Mouse (Mus musculus) intestine, embryonic 15.5 days (tissue): ENCODE measurements around the gene Ppp2r2c. TPM values are rescaled to one million over a fixed set of nuclear protein-coding genes. Genes with fewer than 3 reads are reported as not detected.

Experiments used
- ATAC-seq: fragments of 200-750 bp; cut with Nextera tagmentation; 2 replicates; pipeline ENCODE4 v1.8.0; 2017; ENCODE audit warnings: moderate TSS enrichment, moderate library complexity
- H3K27ac ChIP-seq: fragments of 300-500 bp; sonication (generic); 2 replicates; pipeline ENCODE4 v1.5.1; 2015; ENCODE audit warnings: mild to moderate bottlenecking, inconsistent platforms
- H3K27me3 ChIP-seq: fragments of 300-500 bp; sonication (generic); replicated peaks from 2 replicates; pipeline ENCODE4 v1.6.1; 2015; ENCODE audit warnings: inconsistent platforms
- H3K36me3 ChIP-seq: fragments of 300-500 bp; sonication (generic); 2 replicates; pipeline ENCODE4 v1.6.1; 2015; ENCODE audit warnings: inconsistent platforms
- H3K4me1 ChIP-seq: fragments of 300-500 bp; sonication (generic); replicated peaks from 2 replicates; pipeline ENCODE4 v1.6.1; 2015; ENCODE audit warnings: inconsistent platforms
- H3K4me2 ChIP-seq: fragments of 300-500 bp; sonication (generic); replicated peaks from 2 replicates; pipeline ENCODE4 v1.6.1; 2015; ENCODE audit warnings: mild to moderate bottlenecking, inconsistent platforms
- H3K4me3 ChIP-seq: fragments of 300-500 bp; sonication (generic); replicated peaks from 2 replicates; pipeline ENCODE4 v1.5.1; 2015; ENCODE audit warnings: inconsistent platforms
- H3K9ac ChIP-seq: fragments of 300-500 bp; sonication (generic); 2 replicates; pipeline ENCODE4 v1.6.1; 2015; ENCODE audit warnings: inconsistent platforms
- H3K9me3 ChIP-seq: fragments of 300-500 bp; sonication (generic); 2 replicates; pipeline ENCODE4 v1.6.1; 2016; ENCODE audit warnings: inconsistent platforms
- WGBS: fragments of 180-500 bp; shearing (Covaris S2); methylation state at CpG from one replicate; pipeline ENCODE4 v1.1.7; 2015; 5-methylcytosine and 5-hydroxymethylcytosine counted together
- polyA plus RNA-seq: library from polyadenylated mRNA; unstranded; fragments of >200 nt; fragmentation: Nextera tagmentation; extraction: Ambion mirVana; gene quantifications from 2 replicates; pipeline ENCODE4 v1.2.1, GENCODE M21; 2015

Ppp2r2c gene
- polyA plus RNA-seq, 1 experiment from 2014 or later = 0.89 TPM

GRCm38 (mm10) chr5:36844490-36844889 lies 23.8 kb upstream of the Ppp2r2c start:
- no peak for ATAC-seq
- WGBS = 73% methylated on average over 10 of the region's 10 CpGs
- H3K4me3 ChIP-seq = no peak overlapping the region
- H3K36me3 ChIP-seq = no peaks in the 10 kb centered on the region
- no peak overlapping the region for H3K4me2 ChIP-seq
- no peaks in the 10 kb centered on the region for H3K9me3 ChIP-seq
- no peaks in the 10 kb centered on the region for H3K4me1 ChIP-seq
- H3K27me3 ChIP-seq = no peaks in the 10 kb centered on the region
- no peak overlapping the region for H3K27ac ChIP-seq
- no peak overlapping the region for H3K9ac ChIP-seq

- H3K27ac ChIP-seq = no peak overlapping the region
- H3K36me3 ChIP-seq = no peaks in the 10 kb centered on the region
- H3K9me3 ChIP-seq = no peaks in the 10 kb centered on the region
- no peaks in the 10 kb centered on the region for H3K4me1 ChIP-seq
- no peak overlapping the region for H3K4me2 ChIP-seq
- H3K4me3 ChIP-seq = no peak overlapping the region
- 26% methylated on average over 4 of the region's 4 CpGs for WGBS
- H3K9ac ChIP-seq = no peak overlapping the region
- H3K27me3 ChIP-seq = 0 out of 2 replicates have a peak, but pooled peaks cover 2% of the 10 kb centered on the region
- no peak for ATAC-seq
These were observed 16.7 kb upstream of the Ppp2r2c start for GRCm38 (mm10) chr5:36851572-36851971.

- Histone ChIP-seq H3K36me3 (no peaks in the 10 kb centered on the region), H3K9ac (no peak overlapping the region), H3K4me1 (no peaks in the 10 kb centered on the region), H3K27ac (no peak overlapping the region), H3K9me3 (no peaks in the 10 kb centered on the region), H3K27me3 (0 out of 2 replicates have a peak, but pooled peaks cover 2% of the 10 kb centered on the region), H3K4me3 (no peak overlapping the region), H3K4me2 (no peak overlapping the region)
- ATAC-seq = no peak
- 83% methylated on average over 3 of the region's 3 CpGs for WGBS
These were observed 13.1 kb upstream of the Ppp2r2c start for GRCm38 (mm10) chr5:36855180-36855579.

GRCm38 (mm10) chr5:36856529-36856928 lies 11.8 kb upstream of the Ppp2r2c start:
- WGBS = 88% methylated on average over 7 of the region's 7 CpGs
- no peak overlapping the region for H3K27ac ChIP-seq
- H3K9me3 ChIP-seq = no peaks in the 10 kb centered on the region
- no peaks in the 10 kb centered on the region for H3K4me1 ChIP-seq
- H3K9ac ChIP-seq = no peak overlapping the region
- no peaks in the 10 kb centered on the region for H3K36me3 ChIP-seq
- H3K4me3 ChIP-seq = no peak overlapping the region
- H3K27me3 ChIP-seq = no peaks in the 10 kb centered on the region
- H3K4me2 ChIP-seq = no peak overlapping the region
- ATAC-seq = no peak

GRCm38 (mm10) chr5:36857546-36857945 lies 10.8 kb upstream of the Ppp2r2c start:
- Histone ChIP-seq H3K9ac (no peak overlapping the region), H3K4me3 (no peak overlapping the region), H3K9me3 (no peaks in the 10 kb centered on the region), H3K4me1 (no peaks in the 10 kb centered on the region), H3K27me3 (no peaks in the 10 kb centered on the region), H3K4me2 (no peak overlapping the region), H3K36me3 (no peaks in the 10 kb centered on the region), H3K27ac (no peak overlapping the region)
- WGBS = 76% methylated on average over 5 of the region's 5 CpGs
- no peak for ATAC-seq

GRCm38 (mm10) chr5:36861084-36861483 lies 7.2 kb upstream of the Ppp2r2c start:
- 87% methylated on average over 2 of the region's 2 CpGs for WGBS
- ATAC-seq = no peak
- Histone ChIP-seq H3K27ac (no peak overlapping the region), H3K36me3 (no peaks in the 10 kb centered on the region), H3K4me1 (no peaks in the 10 kb centered on the region), H3K4me2 (no peak overlapping the region), H3K9ac (no peak overlapping the region), H3K4me3 (no peak overlapping the region), H3K9me3 (no peaks in the 10 kb centered on the region), H3K27me3 (peaks cover 18% of the 10 kb centered on the region)

- H3K27ac ChIP-seq = no peak overlapping the region
- no peak for ATAC-seq
- no peaks in the 10 kb centered on the region for H3K36me3 ChIP-seq
- H3K27me3 ChIP-seq = peaks cover 75% of the 10 kb centered on the region
- H3K9ac ChIP-seq = no peak overlapping the region
- H3K4me3 ChIP-seq = no peak overlapping the region
- H3K4me2 ChIP-seq = no peak overlapping the region
- no peaks in the 10 kb centered on the region for H3K9me3 ChIP-seq
- 69% methylated on average over 7 of the region's 7 CpGs for WGBS
- H3K4me1 ChIP-seq = peaks cover 6% of the 10 kb centered on the region; the same call in 1 of the 2 replicates
These were observed 1.5 kb upstream of the Ppp2r2c start for GRCm38 (mm10) chr5:36866701-36867250.

GRCm38 (mm10) chr5:36867561-36867960 lies 752 bp upstream of the Ppp2r2c start:
- peak overlapping the region; percentile 69; the same call in 1 of the 2 replicates for H3K4me2 ChIP-seq
- H3K9ac ChIP-seq = no peak overlapping the region
- peaks cover 79% of the 10 kb centered on the region for H3K27me3 ChIP-seq
- no peaks in the 10 kb centered on the region for H3K36me3 ChIP-seq
- no peak overlapping the region for H3K27ac ChIP-seq
- H3K4me1 ChIP-seq = peaks cover 6% of the 10 kb centered on the region; the same call in 1 of the 2 replicates
- no peak for ATAC-seq
- H3K4me3 ChIP-seq = no peak overlapping the region
- no peaks in the 10 kb centered on the region for H3K9me3 ChIP-seq
- WGBS = 6% methylated on average over 6 of the region's 6 CpGs

- Histone ChIP-seq H3K27ac (no peak overlapping the region), H3K4me3 (peak overlapping the region; percentile 37), H3K36me3 (no peaks in the 10 kb centered on the region), H3K9me3 (no peaks in the 10 kb centered on the region), H3K27me3 (peaks cover 81% of the 10 kb centered on the region), H3K4me1 (peaks cover 6% of the 10 kb centered on the region; the same call in 1 of the 2 replicates), H3K9ac (no peak overlapping the region), H3K4me2 (peak overlapping the region; percentile 69)
- ATAC-seq = no peak
- 3% methylated on average over 7 of the region's 7 CpGs for WGBS
These were observed 869 bp downstream of the Ppp2r2c start for GRCm38 (mm10) chr5:36869186-36869577.

- under 1% methylated on average over 56 of the region's 56 CpGs for WGBS
- H3K9me3 ChIP-seq = no peaks in the 10 kb centered on the region
- H3K4me3 ChIP-seq = peak overlapping the region; percentile 17; the same call in 1 of the 2 replicates
- peaks cover 6% of the 10 kb centered on the region; the same call in 1 of the 2 replicates for H3K4me1 ChIP-seq
- H3K27me3 ChIP-seq = peaks cover 78% of the 10 kb centered on the region
- no peak overlapping the region for H3K9ac ChIP-seq
- ATAC-seq = no peak
- no peaks in the 10 kb centered on the region for H3K36me3 ChIP-seq
- H3K4me2 ChIP-seq = peak overlapping the region; percentile 40
- H3K27ac ChIP-seq = no peak overlapping the region
These were observed 1.4 kb downstream of the Ppp2r2c start for GRCm38 (mm10) chr5:36869578-36870236.

GRCm38 (mm10) chr5:36870916-36871315 lies 2.6 kb downstream of the Ppp2r2c start:
- Histone ChIP-seq H3K9me3 (no peaks in the 10 kb centered on the region), H3K4me3 (no peak overlapping the region), H3K9ac (no peak overlapping the region), H3K4me2 (no peak overlapping the region), H3K36me3 (no peaks in the 10 kb centered on the region), H3K4me1 (peaks cover 6% of the 10 kb centered on the region; the same call in 1 of the 2 replicates), H3K27me3 (peaks cover 69% of the 10 kb centered on the region), H3K27ac (no peak overlapping the region)
- 81% methylated on average over 6 of the region's 6 CpGs for WGBS
- no peak for ATAC-seq

- Histone ChIP-seq H3K27me3 (peaks cover 19% of the 10 kb centered on the region), H3K9me3 (no peaks in the 10 kb centered on the region), H3K36me3 (no peaks in the 10 kb centered on the region), H3K9ac (no peak overlapping the region), H3K4me2 (no peak overlapping the region), H3K4me1 (no peaks in the 10 kb centered on the region), H3K27ac (no peak overlapping the region), H3K4me3 (no peak overlapping the region)
- ATAC-seq = no peak
- 78% methylated on average over 4 of the region's 4 CpGs for WGBS
These were observed 7.6 kb downstream of the Ppp2r2c start for GRCm38 (mm10) chr5:36875956-36876355.
